Mouse (Mus musculus) liver, postnatal 0 days (tissue): ENCODE measurements around the gene Magi2.

Experiments used
- CTCF ChIP-seq: sonication (generic); IDR thresholded peaks from 2 replicates; pipeline ENCODE4 v1.5.1; 2016; ENCODE audit warnings: antibody characterized with exemption, low read depth
- EP300 ChIP-seq: IDR thresholded peaks from 2 replicates; pipeline ENCODE4 v1.6.1; 2016; ENCODE audit warnings: antibody characterized with exemption, low read depth, mild to moderate bottlenecking

DNA sequence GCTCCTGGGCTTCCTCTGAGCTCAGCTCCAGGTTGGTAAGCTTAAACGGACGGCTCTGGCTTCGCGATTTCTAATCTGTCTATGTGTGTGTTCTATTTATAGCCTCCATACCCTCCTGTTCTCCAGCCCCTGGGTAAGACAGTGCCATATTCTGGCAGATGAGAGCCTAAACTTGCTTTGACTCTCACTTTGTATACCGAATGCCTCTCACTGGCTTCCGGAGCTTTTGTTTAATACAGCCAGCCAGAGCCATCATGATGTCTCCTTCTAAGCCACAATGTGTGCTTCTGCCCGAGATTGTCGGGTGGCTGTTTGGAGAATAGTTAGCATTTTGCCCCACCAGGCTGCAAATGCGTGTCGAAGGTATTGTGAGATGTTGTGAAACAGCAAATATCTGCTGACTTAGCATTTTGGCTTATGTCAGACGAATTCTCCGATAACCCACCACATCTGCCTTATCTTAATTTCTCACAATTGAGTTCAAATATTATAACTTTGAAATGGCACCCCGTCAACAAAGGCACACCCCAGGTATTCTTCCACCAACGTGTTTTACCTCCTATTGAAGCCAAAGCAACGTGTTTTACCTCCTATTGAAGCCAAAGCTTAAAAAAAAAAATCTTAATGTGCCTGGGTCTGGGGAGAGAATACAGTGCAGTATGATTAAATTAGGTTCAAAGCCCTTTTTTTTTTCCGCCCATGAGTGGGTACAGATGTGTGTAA, 681.3 kb downstream of the Magi2 start:
- no peak for TF ChIP-seq CTCF
- no peak for TF ChIP-seq EP300
